Mouse (Mus musculus) heart, adult 2 months (tissue): Measurements from ENCODE around the gene Aldh3a2. TPM values are rescaled to one million over a fixed set of nuclear protein-coding genes. Genes with fewer than 3 reads are reported as not detected.
"Not testable (repeated sequence)": the region's sequence is repeated elsewhere in the genome, so short reads cannot be mapped to it uniquely, and the experiment has no call there.

Experiments used
- DNase-seq, 2 experiments: peaks; one replicate each; pipeline ENCODE4 v3.0.0; 2021
- H3K27ac ChIP-seq: fragments of 200-600 bp; 2 replicates; pipeline ENCODE4 v1.8.1; 2022
- H3K27me3 ChIP-seq: fragments of 200-500 bp; 2 replicates; pipeline ENCODE4 v1.6.1; 2012; ENCODE audit warnings: mild to moderate bottlenecking, low read length, inconsistent platforms, mixed read lengths; ENCODE audit not compliant: control insufficient read depth, insufficient read depth
- H3K36me3 ChIP-seq: fragments of 200-500 bp; 2 replicates; pipeline ENCODE4 v1.6.1; 2012; ENCODE audit warnings: low read length, inconsistent platforms; ENCODE audit not compliant: control insufficient read depth, insufficient read depth
- H3K4me1 ChIP-seq: fragments of 200-500 bp; 2 replicates; pipeline ENCODE4 v1.6.1; 2011; ENCODE audit warnings: low read length; ENCODE audit not compliant: control insufficient read depth, insufficient read depth
- H3K4me3 ChIP-seq: fragments of 200-600 bp; 2 replicates; pipeline ENCODE4 v1.8.1; 2022
- H3K79me2 ChIP-seq: fragments of 200-500 bp; replicated peaks from 2 replicates; pipeline ENCODE4 v1.6.1; 2012; ENCODE audit warnings: mild to moderate bottlenecking, inconsistent platforms, low read length, moderate library complexity, mixed read lengths; ENCODE audit not compliant: control insufficient read depth, insufficient read depth
- H3K9ac ChIP-seq: fragments of 200-500 bp; 2 replicates; pipeline ENCODE4 v1.6.1; 2012; ENCODE audit warnings: low read depth, mild to moderate bottlenecking, control low read depth, inconsistent platforms, low read length, mixed read lengths
- CTCF ChIP-seq: fragments of 200-600 bp; IDR thresholded peaks from 2 replicates; pipeline ENCODE4 v1.8.1; 2022; ENCODE audit warnings: antibody characterized with exemption, mild to moderate bottlenecking, moderate library complexity
- EP300 ChIP-seq: fragments of 200-500 bp; IDR thresholded peaks from 2 replicates; pipeline ENCODE4 v1.6.1; 2011; ENCODE audit warnings: low read depth, low read length, control low read depth; ENCODE audit not compliant: insufficient read depth
- POLR2A ChIP-seq: fragments of 200-500 bp; IDR thresholded peaks from 2 replicates; pipeline ENCODE4 v1.6.1; 2011; ENCODE audit warnings: mild to moderate bottlenecking, low read depth, low read length, control low read depth; ENCODE audit not compliant: insufficient read depth
- WGBS: fragments of 180-500 bp; shearing (Covaris S2); methylation state at CpG from one replicate; pipeline ENCODE4 v1.1.7; 2018; 5-methylcytosine and 5-hydroxymethylcytosine counted together
- intact Hi-C: fragments of 180-260 bp; cut with DNase I; formaldehyde crosslinking; loops from one replicate; pipeline ENCODE4 v1.15.1; 2025
- long read RNA-seq: library from polyadenylated mRNA; stranded (forward); transcript quantifications from one replicate; pipeline ENCODE4 v2.0.0, GENCODE M21; 2021
- polyA plus RNA-seq: library from polyadenylated mRNA; depleted of rRNA; stranded (reverse); fragments of >200 nt; gene quantifications from 2 replicates; pipeline ENCODE4 v1.2.3, GENCODE M21; 2012; rRNA removed
- total RNA-seq, 2 experiments: library from RNA; stranded (reverse); gene quantifications; 2 replicates each; pipeline ENCODE4 v1.2.3; 2021

Gene Aldh3a2
- 10 to 100 TPM; 33.8 to 36.4 TPM for total RNA-seq
- polyA plus RNA-seq, result 26.2 and 40.9 TPM in 2 replicates
- long read RNA-seq, transcript Aldh3a2-202 (10 exons, 3,091 nt), result major isoform, 5 of 8 reads
- long read RNA-seq, partial matches to known transcripts, result 0 of 8 reads
- long read RNA-seq, other reads (novel, unspliced or antisense), result 3 of 8 reads

- TF ChIP-seq CTCF (no peak), POLR2A (peak; percentile 98), EP300 (peak; percentile 43)
- peak; percentile 97 for DNase-seq
- intact Hi-C loops, result loop anchor here (5.0 kb wide), 2 partner anchors 35 kb away; no protein-coding TSS in a partner anchor
- WGBS, result under 1% methylated on average over 58 of the region's 58 CpGs
- Histone ChIP-seq H3K9ac (peak within 1 kb of the TSS; percentile 94), H3K4me1 (no peaks in the 10 kb centered on the region), H3K27ac (peak within 1 kb of the TSS; percentile 97), H3K79me2 (no peaks in the 10 kb centered on the region), H3K36me3 (0 out of 2 replicates have a peak, but pooled peaks cover 2% of the 10 kb centered on the region), H3K4me3 (peak within 1 kb of the TSS; percentile 97), H3K27me3 (no peaks in the 10 kb centered on the region)
Observed at GRCm38 (mm10) chr11:61266551-61267533, at the start of gene Aldh3a2. Gene Aldh3a2, minus strand, starts transcription at chr11:61267464.

GRCm38 (mm10) chr11:61316864-61317263, 49.6 kb upstream of the Aldh3a2 start:
- no peak overlapping the region for H3K4me3 ChIP-seq
- H3K36me3 ChIP-seq, result no peaks in the 10 kb centered on the region
- peaks cover 2% of the 10 kb centered on the region; the same call in 1 of the 2 replicates for H3K4me1 ChIP-seq
- TF ChIP-seq POLR2A (no peak), CTCF (no peak), EP300 (no peak)
- 52% methylated on average over 2 of the region's 2 CpGs for WGBS
- no peaks in the 10 kb centered on the region for H3K79me2 ChIP-seq
- intact Hi-C loops, result no loop called here
- no peak overlapping the region for H3K27ac ChIP-seq
- H3K27me3 ChIP-seq, result no peaks in the 10 kb centered on the region
- DNase-seq, result no peak
- no peak overlapping the region for H3K9ac ChIP-seq

- intact Hi-C loops, result no loop called here
- H3K27me3 ChIP-seq, result no peaks in the 10 kb centered on the region
- H3K36me3 ChIP-seq, result no peaks in the 10 kb centered on the region
- H3K79me2 ChIP-seq, result no peaks in the 10 kb centered on the region
- H3K4me3 ChIP-seq, result no peak overlapping the region
- no peak for DNase-seq
- no peak overlapping the region for H3K9ac ChIP-seq
- no peak for TF ChIP-seq POLR2A
- no peak for TF ChIP-seq CTCF
- TF ChIP-seq EP300, result no peak
- no peak overlapping the region for H3K27ac ChIP-seq
- H3K4me1 ChIP-seq, result no peaks in the 10 kb centered on the region
- 70% methylated on average over 7 of the region's 7 CpGs for WGBS
Observed at GRCm38 (mm10) chr11:61310321-61310720, 43.1 kb upstream of the Aldh3a2 start.

GRCm38 (mm10) chr11:61309831-61310230, 42.6 kb upstream of the Aldh3a2 start:
- WGBS, result 74% methylated on average over 12 of the region's 12 CpGs
- no peak overlapping the region for H3K27ac ChIP-seq
- intact Hi-C loops, result loop anchor here (5.0 kb wide), 1 partner anchor 78 kb away; no protein-coding TSS in a partner anchor
- H3K4me3 ChIP-seq, result no peak overlapping the region
- no peaks in the 10 kb centered on the region for H3K79me2 ChIP-seq
- no peaks in the 10 kb centered on the region for H3K4me1 ChIP-seq
- no peak overlapping the region for H3K9ac ChIP-seq
- TF ChIP-seq EP300 (no peak), CTCF (no peak), POLR2A (no peak)
- no peaks in the 10 kb centered on the region for H3K36me3 ChIP-seq
- no peaks in the 10 kb centered on the region for H3K27me3 ChIP-seq
- DNase-seq, result no peak

- Histone ChIP-seq H3K27ac (no peak overlapping the region), H3K4me3 (no peak overlapping the region), H3K79me2 (no peaks in the 10 kb centered on the region), H3K27me3 (no peaks in the 10 kb centered on the region), H3K9ac (no peak overlapping the region), H3K4me1 (no peaks in the 10 kb centered on the region), H3K36me3 (no peaks in the 10 kb centered on the region)
- TF ChIP-seq POLR2A (no peak), EP300 (no peak), CTCF (no peak)
- WGBS, result 39% methylated on average over 7 of the region's 7 CpGs
- intact Hi-C loops, result loop anchor here (5.0 kb wide), 1 partner anchor 75 kb away; no protein-coding TSS in a partner anchor
- DNase-seq, result no peak
Observed at GRCm38 (mm10) chr11:61307795-61308194, 40.5 kb upstream of the Aldh3a2 start.

GRCm38 (mm10) chr11:61305377-61305776, 38.1 kb upstream of the Aldh3a2 start:
- no peaks in the 10 kb centered on the region for H3K36me3 ChIP-seq
- H3K27ac ChIP-seq, result no peak overlapping the region
- no peaks in the 10 kb centered on the region for H3K79me2 ChIP-seq
- 77% methylated on average over 4 of the region's 4 CpGs for WGBS
- no peak overlapping the region for H3K4me3 ChIP-seq
- H3K27me3 ChIP-seq, result no peaks in the 10 kb centered on the region
- TF ChIP-seq CTCF (peak; percentile 77), EP300 (no peak)
- no peak overlapping the region for H3K9ac ChIP-seq
- H3K4me1 ChIP-seq, result peaks cover 6% of the 10 kb centered on the region
- intact Hi-C loops, result loop anchor here (5.0 kb wide), 1 partner anchor 73 kb away; no protein-coding TSS in a partner anchor
- DNase-seq, result no peak

GRCm38 (mm10) chr11:61304535-61304934, 37.3 kb upstream of the Aldh3a2 start:
- intact Hi-C loops, result loop anchor here (5.0 kb wide), 1 partner anchor 37 kb away; the partner anchor contains the start of gene Aldh3a2
- not testable (repeated sequence) for H3K9ac ChIP-seq
- WGBS, result 89% methylated on average over 6 of the region's 10 CpGs

More at GRCm38 (mm10) chr11:61304535-61304934, 37.3 kb upstream of the Aldh3a2 start:
- not testable (repeated sequence) for H3K79me2 ChIP-seq, H3K36me3 ChIP-seq, H3K4me3 ChIP-seq, H3K27ac ChIP-seq, DNase-seq, H3K27me3 ChIP-seq, H3K4me1 ChIP-seq
